Mouse (Mus musculus): ENCODE measurements around the gene Adgra1. TPM values are rescaled to one million over a fixed set of nuclear protein-coding genes. Genes with fewer than 3 reads are reported as not detected.

Gene Adgra1
- total RNA-seq (2021) = under 1 TPM; 0.05 TPM
- long read RNA-seq, experiment 1 = 0 reads
- long read RNA-seq, experiment 2 = 0 reads

DNA sequence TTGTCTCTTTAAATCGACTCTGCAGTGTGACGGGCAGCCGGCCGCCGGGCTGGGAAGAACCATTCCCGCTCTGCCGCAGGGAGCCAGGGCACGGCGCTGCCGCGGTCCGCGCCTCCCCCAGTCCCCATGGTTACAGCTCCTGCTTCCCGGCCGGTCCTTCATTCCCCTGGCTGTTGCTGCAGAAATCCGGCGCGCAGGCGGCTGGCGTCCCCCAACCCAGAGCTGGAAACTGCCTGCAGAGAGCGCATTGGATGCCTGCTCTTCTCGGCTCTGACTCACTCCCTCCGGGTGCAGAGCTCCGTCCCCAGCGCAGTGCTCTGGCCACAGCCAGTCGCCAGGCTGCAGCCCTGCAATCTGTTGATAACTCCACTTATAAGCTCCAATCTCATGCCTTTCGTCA lies at the start of gene Adgra1:
Adgra1 (plus strand) TSS at position 139 of the 400 bp plus-strand sequence.
- DNase-seq (ENCODE audit: low spot score in 2 of 2) = peak; percentile 56 to 58

DNA sequence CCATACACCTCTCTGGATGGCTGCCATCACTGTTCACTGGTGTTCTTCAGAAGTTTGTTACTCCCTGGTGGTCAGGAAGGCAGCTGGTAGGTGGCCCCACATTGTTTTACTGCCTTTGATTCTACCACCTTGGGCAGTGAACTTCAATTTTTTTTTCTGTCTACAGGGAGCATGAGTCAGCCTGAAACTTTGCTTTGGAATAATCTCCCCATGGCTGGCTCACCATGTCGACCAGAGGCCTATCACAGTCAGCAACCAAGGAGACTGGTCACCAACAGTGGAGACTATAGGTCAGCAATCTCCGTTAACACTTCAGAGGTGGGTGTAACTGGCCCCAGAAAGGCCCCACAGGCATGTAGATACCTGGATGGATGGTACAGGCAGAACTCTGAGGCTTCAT lies 46.6 kb upstream of the Adgra1 start:
- no peak for DNase-seq (ENCODE audit: low spot score in 2 of 2)

- no peak for DNase-seq (ENCODE audit: low spot score in 2 of 2)
Observed at GRCm38 (mm10) chr7:139788927-139789326, 45.0 kb upstream of the Adgra1 start.

GRCm38 (mm10) chr7:139789718-139790117 lies 44.3 kb upstream of the Adgra1 start:
- DNase-seq (ENCODE audit: low spot score in 2 of 2) = no peak

DNA sequence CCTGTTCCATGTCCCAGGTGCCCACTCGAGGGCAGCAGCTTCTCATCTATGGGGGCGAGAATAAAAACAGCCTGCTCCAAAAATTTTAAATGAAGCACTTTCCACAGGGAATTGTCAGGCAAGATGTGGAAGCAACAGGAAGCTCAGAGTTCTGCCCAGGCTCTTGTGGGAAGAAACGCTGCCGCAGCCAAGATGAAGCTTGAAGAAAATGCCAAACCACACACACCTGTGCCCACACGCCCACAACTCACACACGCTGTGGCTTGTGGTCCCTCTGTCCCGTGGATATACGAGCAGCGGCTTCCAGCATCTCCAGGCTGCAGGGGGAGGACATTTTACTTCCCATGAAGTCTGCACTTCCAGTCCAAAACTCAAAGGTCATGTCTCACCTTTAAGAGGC lies 42.4 kb upstream of the Adgra1 start:
- DNase-seq (ENCODE audit: low spot score in 2 of 2) = no peak

- DNase-seq (ENCODE audit: low spot score in 2 of 2) = no peak
Observed at GRCm38 (mm10) chr7:139795004-139795605, 38.9 kb upstream of the Adgra1 start.

DNA sequence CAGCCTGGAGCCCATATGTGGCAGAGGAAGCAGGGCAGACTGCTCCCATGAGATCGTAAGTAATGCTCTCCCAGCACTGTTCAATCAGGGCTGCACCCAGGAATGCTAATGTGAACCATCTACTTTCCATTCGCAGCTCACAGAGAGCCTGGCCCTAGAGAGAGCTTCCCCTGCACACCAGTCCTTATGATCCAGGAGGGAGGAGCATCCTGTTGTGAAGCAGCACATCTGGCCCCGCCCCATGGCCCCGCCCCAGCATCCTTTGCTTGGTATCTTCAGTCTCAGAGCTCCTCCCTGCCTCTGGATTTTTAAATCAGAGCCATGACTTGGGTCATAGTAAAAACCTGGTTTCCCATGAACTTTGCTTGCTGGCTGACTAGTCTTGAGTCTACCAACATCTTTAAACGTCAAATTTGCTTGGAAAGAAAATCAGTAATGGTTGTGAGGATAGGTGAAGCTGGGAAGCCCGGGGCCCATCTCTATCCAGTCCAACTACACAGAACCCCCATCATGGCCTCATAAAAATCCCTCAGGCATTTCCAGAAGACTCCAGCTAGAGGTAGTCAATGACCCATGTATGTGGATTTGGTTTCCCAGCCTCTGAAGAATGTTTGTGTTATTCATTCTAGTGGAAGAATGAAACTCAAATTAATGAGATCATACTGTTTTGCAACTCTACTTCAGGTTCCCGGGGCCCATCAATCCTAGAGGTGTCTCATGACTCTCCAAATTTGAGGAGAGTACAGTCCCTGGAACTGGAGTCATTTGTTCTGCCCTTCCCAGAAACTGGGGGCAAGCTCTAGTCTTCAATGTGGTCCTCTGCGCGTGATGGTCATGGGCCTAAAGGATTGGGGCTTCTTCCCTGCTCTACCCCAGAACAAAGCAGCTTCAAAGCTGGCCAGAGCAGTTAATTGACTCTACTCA lies 36.5 kb upstream of the Adgra1 start:
- DNase-seq (ENCODE audit: low spot score in 2 of 2) = no peak

DNA sequence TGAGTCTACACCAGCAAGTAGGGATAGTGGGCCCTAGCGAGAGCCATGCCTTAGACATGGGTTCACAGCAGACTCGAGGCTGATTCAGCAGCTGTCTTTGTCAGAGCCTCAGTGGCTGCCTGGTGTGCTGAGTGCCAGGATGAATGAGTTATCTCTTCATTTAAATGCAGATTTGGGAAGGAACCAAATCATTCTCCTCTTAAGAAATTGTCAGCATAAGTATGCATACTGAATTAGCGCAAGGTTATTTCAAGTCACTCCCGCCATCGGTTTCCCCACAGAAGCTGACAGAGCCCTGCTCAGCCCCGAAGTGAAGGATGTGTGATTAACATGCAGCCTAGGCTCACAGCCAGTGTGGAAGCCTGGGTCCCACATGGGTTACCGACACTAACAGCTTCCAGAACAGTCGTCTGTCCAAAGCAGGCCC lies 27.8 kb upstream of the Adgra1 start:
- DNase-seq (ENCODE audit: low spot score in 2 of 2) = no peak

DNA sequence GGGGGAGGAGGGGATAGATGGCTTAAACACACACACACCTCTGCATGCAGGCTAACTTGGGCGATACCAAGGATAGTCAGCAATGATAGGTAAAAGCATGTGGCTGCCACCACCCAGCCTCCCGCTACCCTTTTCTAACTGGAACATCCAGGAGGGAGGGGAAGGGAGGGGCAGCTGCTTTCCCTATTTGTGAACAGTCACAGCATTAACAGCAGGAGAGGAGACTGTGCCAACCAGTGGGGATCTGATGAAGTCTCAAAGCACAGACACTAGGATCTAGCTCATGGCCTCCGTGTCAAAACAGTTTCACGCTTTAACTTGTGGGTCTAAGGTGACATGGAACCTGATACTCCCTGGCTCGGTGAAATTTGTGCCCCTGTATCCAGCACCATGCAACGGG lies 23.9 kb upstream of the Adgra1 start:
- no peak for DNase-seq (ENCODE audit: low spot score in 2 of 2)

DNA sequence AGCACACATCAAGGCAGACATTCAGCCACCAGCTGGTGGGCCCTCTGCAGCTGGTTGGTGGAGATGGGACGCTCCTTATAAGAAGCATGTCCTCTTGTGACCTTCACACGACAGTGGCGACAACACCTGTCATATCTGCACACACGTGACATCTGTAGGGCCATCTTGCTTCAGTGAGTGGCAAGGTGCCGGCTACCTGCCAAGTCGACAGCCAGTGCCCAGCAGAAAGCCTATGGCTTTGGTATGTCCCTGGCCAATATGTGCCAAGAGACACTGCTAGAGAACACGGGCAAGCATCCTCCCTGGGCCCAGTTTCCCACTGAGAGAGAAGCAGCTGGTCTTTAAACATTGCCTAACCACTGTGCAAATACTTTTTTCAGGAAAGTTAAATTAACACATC lies 22.3 kb upstream of the Adgra1 start:
- DNase-seq (ENCODE audit: low spot score in 2 of 2) = no peak

DNA sequence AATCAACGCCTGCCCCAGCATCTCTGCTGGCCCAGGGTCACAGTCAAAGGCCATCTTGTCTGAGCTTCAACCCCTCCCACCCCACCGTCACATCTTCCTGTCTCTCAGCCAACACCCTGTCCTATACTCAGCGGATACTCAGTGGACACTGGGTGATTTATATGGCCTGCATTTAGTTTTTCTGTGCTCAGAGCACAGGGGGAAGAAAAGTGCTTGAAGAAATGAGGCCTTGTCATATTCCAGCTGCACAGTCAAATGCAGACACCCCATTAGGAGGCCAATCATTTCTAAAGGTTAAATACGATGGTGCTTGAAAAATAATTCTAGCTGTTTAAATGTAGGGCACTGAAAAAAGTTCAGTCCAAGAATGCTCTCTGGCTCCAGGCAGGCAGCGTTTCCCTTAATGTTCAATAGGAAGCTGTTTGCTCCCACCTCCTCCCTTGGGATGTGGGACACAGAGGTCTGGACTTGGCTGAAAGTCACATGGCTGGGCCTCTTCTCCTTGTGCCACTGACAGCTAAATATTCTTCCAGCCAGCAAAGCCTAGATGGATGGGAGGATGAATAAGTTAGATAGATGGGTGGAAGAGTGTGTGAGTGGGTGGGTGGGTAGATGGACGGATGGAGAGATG lies 20.3 kb upstream of the Adgra1 start:
- no peak for DNase-seq (ENCODE audit: low spot score in 2 of 2)

DNA sequence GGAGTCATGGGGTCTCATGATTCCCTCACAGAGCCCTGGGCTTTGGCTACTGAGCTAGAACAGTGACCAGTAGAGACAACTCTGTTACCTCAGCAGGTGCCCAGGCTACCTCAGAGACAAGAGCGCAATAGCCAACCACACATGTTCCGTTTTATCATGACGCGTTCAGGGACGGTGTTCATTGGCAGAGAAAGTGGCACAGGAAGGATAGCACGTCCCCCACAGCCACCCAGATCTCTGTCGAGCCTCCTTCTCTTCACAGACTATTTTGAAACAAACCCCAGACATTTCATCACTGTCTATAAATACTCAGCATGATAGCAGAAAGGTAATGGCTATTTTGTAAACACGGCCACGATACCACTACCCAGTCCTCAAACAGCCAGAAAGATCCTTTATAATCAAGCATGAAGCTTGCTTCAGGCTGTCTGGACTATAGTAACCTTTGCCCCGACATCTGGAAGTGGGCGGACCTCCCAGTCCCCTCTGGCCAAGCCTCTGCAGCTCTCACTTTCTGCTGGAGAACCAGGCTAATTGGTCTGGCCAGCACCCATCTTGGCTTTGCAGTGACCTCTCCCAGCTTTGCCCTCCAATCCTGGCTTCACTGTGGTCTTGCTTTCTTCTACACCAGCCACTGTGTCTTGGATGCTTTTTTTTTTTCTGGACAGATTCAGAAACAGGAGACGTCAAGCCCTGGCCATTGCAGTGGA lies 11.5 kb upstream of the Adgra1 start:
- no peak for DNase-seq (ENCODE audit: low spot score in 2 of 2)

DNA sequence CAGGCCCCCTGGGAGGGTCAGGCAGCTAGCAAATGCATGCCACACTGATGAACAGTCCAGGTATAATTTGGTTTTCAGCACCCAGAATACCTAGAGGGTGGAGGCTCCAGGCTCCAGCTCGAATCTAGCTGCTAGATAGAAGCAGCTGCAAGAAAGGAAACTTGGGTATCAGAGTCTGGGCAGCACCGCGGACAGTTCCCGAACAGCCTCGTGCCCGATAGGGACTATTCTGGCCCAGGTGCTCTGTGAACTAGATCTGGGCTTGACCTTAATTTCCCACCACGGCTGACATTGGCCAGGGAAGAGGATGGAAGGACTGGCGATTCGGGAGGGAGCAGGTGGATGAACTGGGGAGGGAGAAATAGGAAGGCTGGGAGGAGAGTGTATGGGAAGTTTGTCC lies 6.3 kb upstream of the Adgra1 start:
- DNase-seq (ENCODE audit: low spot score in 2 of 2) = no peak

GRCm38 (mm10) chr7:139833532-139833931 lies 442 bp upstream of the Adgra1 start:
- no peak for DNase-seq (ENCODE audit: low spot score in 2 of 2)

- DNase-seq (ENCODE audit: low spot score in 2 of 2) = no peak
Observed at GRCm38 (mm10) chr7:139835140-139836131, 1.5 kb downstream of the Adgra1 start.

- DNase-seq (ENCODE audit: low spot score in 2 of 2) = no peak
Observed at GRCm38 (mm10) chr7:139840443-139841168, 6.6 kb downstream of the Adgra1 start.

GRCm38 (mm10) chr7:139842397-139842796 lies 8.4 kb downstream of the Adgra1 start:
- DNase-seq (ENCODE audit: low spot score in 2 of 2) = no peak

- no peak for DNase-seq (ENCODE audit: low spot score in 2 of 2)
Observed at GRCm38 (mm10) chr7:139843140-139843539, 9.2 kb downstream of the Adgra1 start.

DNA sequence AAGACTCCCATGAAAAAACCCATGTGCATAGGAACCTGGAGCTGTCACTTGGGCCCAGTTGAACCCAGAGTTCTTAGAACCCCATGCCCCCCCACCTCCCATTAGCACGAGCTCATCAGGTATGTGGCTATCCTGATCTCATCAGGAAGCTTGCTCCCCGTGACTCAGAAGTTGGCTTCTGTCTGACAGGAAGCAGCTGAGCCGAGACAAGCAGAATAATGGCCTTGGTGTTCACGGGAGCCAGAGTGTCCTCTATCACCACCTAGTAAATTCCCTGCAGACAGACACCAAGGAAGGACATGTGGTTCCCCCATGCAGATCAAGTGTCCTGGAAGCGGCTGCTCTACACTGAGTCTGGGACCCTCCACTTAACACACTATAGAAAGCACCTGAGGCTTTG lies 9.8 kb downstream of the Adgra1 start:
- no peak for DNase-seq (ENCODE audit: low spot score in 2 of 2)

All from gastrocnemius, postnatal 4 days (tissue).